Mouse (Mus musculus) intestine, postnatal 0 days (tissue): Measurements from ENCODE around the gene Gpr18. TPM values are rescaled to one million over a fixed set of nuclear protein-coding genes. Genes with fewer than 3 reads are reported as not detected.

Experiments
- ATAC-seq: fragments of 200-750 bp; cut with Nextera tagmentation; 2 replicates; pipeline ENCODE4 v1.8.0; 2017; ENCODE audit warnings: mild to moderate bottlenecking, moderate TSS enrichment, moderate library complexity
- H3K27ac ChIP-seq: fragments of 300-500 bp; sonication (generic); 2 replicates; pipeline ENCODE4 v1.5.1; 2014; ENCODE audit warnings: mild to moderate bottlenecking, low read depth, low read length, moderate library complexity
- H3K27me3 ChIP-seq: fragments of 300-500 bp; sonication (generic); replicated peaks from 2 replicates; pipeline ENCODE4 v1.6.1; 2014; ENCODE audit warnings: low read length, mixed read lengths; ENCODE audit not compliant: control insufficient read depth, insufficient read depth
- H3K36me3 ChIP-seq: fragments of 300-500 bp; sonication (generic); 2 replicates; pipeline ENCODE4 v1.6.1; 2014; ENCODE audit warnings: mild to moderate bottlenecking, moderate library complexity; ENCODE audit not compliant: control insufficient read depth, insufficient read depth
- H3K4me1 ChIP-seq: fragments of 300-500 bp; sonication (generic); replicated peaks from 2 replicates; pipeline ENCODE4 v1.6.1; 2014; ENCODE audit warnings: antibody characterized with exemption, low read length, mixed read lengths; ENCODE audit not compliant: control insufficient read depth, insufficient read depth
- H3K4me2 ChIP-seq: fragments of 300-500 bp; sonication (generic); replicated peaks from 2 replicates; pipeline ENCODE4 v1.6.1; 2014; ENCODE audit warnings: low read depth, mild to moderate bottlenecking, moderate library complexity
- H3K4me3 ChIP-seq: fragments of 300-500 bp; sonication (generic); 2 replicates; pipeline ENCODE4 v1.5.1; 2014; ENCODE audit warnings: low read depth, low read length
- H3K9ac ChIP-seq: fragments of 300-500 bp; sonication (generic); 2 replicates; pipeline ENCODE4 v1.6.1; 2014; ENCODE audit warnings: mild to moderate bottlenecking, low read depth, low read length
- H3K9me3 ChIP-seq: fragments of 300-500 bp; sonication (generic); 2 replicates; pipeline ENCODE4 v1.6.1; 2016; ENCODE audit warnings: mixed run types; ENCODE audit not compliant: control insufficient read depth
- CTCF ChIP-seq: sonication (generic); IDR thresholded peaks from 2 replicates; pipeline ENCODE4 v1.5.1; 2016; ENCODE audit warnings: low read depth, mild to moderate bottlenecking, control low read depth, antibody characterized with exemption, moderate library complexity
- WGBS: fragments of 180-500 bp; shearing (Covaris S2); extraction: QIAGEN DNeasy Blood & Tissue Kit; methylation state at CpG from one replicate; pipeline ENCODE4 v1.1.7; 2014; 5-methylcytosine and 5-hydroxymethylcytosine counted together
- polyA plus RNA-seq: library from polyadenylated mRNA; unstranded; fragments of >200 nt; fragmentation: Nextera tagmentation; extraction: Ambion mirVana; gene quantifications from 2 replicates; pipeline ENCODE4 v1.2.1, GENCODE M21; 2015

The Gpr18 gene
- polyA plus RNA-seq, 1 experiment from 2014 or later = 0.10 TPM

DNA sequence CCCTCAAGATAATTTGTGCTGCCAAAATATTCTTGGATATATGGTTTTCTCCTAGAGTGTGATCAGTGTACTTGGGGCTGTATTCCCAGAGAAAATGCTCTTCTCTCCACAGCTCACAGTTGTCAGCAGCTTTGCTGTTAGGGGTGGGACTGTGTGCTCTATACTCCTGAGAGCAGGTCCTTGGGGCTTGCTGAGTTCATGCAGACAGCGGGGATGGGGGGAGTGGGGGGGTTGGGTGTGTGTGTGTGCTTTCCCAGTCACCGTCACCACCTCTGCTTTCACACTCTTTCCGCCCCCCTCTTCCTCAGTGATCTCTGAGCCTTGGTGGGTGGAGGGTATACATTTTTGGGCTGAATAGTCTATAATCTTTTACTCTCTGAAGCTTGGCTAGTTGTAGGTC lies 16.5 kb downstream of the Gpr18 start:
- WGBS = 83% methylated on average over 3 of the region's 3 CpGs
- TF ChIP-seq CTCF = no peak

DNA sequence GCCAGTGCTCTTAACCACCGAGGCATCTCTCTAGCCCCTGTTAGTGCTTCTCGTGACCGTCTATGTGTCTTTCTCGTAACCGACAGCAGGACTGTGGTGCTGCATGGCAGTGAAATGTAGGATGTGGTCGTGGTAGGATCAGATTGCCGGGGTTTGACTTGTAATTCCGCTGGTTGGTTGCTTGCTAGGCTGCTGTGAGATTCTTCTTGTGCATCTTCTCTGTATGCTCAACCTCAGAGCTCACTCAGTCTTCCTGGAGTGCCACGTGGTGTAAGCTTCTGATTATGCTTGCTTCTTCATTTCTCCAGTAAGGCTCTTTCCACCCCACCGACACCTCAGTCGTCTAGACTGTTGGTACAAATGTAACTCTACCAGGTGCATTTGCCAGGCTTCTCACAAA lies 17.1 kb downstream of the Gpr18 start:
- H3K9me3 ChIP-seq = no peaks in the 10 kb centered on the region
- no peaks in the 10 kb centered on the region for H3K4me1 ChIP-seq
- ATAC-seq = no peak
- WGBS = 86% methylated on average over 11 of the region's 11 CpGs
- peaks cover 6% of the 10 kb centered on the region; the same call in 1 of the 2 replicates for H3K36me3 ChIP-seq
- H3K4me3 ChIP-seq = no peak overlapping the region
- H3K9ac ChIP-seq = no peak overlapping the region
- TF ChIP-seq CTCF = no peak
- H3K27ac ChIP-seq = no peak overlapping the region
- no peaks in the 10 kb centered on the region for H3K27me3 ChIP-seq
- no peak overlapping the region for H3K4me2 ChIP-seq

More for the DNA sequence above, 16.5 kb downstream of the Gpr18 start:
- no peak overlapping the region for H3K27ac ChIP-seq
- no peaks in the 10 kb centered on the region for H3K9me3 ChIP-seq
- no peak for ATAC-seq
- no peaks in the 10 kb centered on the region for H3K4me1 ChIP-seq
- peaks cover 6% of the 10 kb centered on the region; the same call in 1 of the 2 replicates for H3K36me3 ChIP-seq
- no peak overlapping the region for H3K4me2 ChIP-seq
- no peak overlapping the region for H3K4me3 ChIP-seq
- no peak overlapping the region for H3K9ac ChIP-seq
- no peaks in the 10 kb centered on the region for H3K27me3 ChIP-seq

DNA sequence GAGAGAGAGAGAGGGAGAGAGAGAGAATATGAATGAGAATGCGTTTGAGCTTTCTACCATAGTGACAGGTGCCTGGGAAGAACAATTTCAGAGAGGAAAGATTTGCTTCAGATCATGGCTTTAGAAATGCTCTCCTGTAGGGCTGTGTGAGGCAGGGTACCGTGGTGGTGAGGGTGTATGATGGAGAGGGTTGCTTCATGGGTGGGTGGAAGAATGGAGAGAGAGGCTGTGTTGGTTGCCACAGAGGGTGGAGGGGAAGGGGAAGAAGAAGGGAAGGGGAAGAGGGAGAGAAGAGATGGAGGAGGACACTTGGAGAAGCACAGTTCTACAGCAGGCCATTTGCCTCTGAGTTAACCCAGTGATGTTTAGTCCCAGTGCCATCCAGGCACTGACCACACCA lies 17.8 kb downstream of the Gpr18 start:
- ATAC-seq = no peak
- H3K36me3 ChIP-seq = peaks cover 6% of the 10 kb centered on the region; the same call in 1 of the 2 replicates
- TF ChIP-seq CTCF = no peak
- H3K4me3 ChIP-seq = no peak overlapping the region
- no peak overlapping the region for H3K9ac ChIP-seq
- H3K27ac ChIP-seq = no peak overlapping the region
- no peaks in the 10 kb centered on the region for H3K9me3 ChIP-seq
- H3K4me1 ChIP-seq = no peaks in the 10 kb centered on the region
- no peaks in the 10 kb centered on the region for H3K27me3 ChIP-seq
- WGBS = 90% methylated on average over 2 of the region's 2 CpGs
- no peak overlapping the region for H3K4me2 ChIP-seq

DNA sequence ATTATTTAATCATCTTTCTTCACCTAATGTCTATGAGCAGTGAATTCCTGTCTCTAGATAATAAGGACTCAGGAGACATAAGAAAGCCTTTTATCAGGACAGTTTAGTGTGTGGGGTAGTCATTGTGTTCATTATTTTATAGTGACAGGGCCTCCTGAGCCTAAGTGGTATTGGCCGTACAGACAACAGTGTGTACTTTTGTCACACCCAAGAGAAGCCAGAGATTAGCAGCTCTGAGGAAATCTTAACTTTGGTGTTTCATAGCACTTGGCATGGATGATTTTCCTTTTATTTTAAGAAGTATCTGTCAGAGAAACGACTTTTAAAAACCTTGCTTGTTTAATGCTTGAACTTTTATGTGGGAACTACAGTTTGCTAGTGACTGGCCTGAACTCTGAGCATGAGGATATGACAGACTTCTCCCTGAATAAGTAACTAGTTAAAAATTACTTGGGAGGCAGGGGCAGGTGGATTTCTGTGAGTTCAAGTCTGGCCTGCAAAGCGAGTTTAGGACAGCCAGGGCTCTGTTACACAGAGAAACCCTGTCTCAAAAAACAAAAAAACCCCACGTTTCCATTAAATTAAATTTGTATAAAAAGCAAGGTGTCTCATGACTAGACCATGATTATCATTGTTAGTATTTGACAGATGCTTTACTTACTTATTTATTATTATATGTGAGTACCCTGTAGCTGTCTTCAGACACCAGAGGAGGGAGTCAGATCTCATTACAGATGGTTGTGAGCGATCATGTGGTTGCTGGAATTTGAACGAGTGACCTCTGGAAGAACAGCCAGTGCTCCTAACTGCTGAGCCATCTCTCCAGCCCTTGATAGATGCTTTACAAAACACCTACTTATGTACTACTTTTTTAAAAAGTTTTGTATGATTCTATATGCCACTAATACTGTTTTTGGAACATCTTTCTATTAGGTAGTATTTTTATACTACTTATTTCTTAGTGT lies 19.2 kb downstream of the Gpr18 start:
- no peak overlapping the region for H3K9ac ChIP-seq
- ATAC-seq = no peak
- peaks cover 3% of the 10 kb centered on the region; the same call in 1 of the 2 replicates for H3K36me3 ChIP-seq
- no peak overlapping the region for H3K4me2 ChIP-seq
- H3K27me3 ChIP-seq = no peaks in the 10 kb centered on the region
- H3K27ac ChIP-seq = no peak overlapping the region
- 41% methylated on average over 6 of the region's 6 CpGs for WGBS
- no peaks in the 10 kb centered on the region for H3K4me1 ChIP-seq
- H3K4me3 ChIP-seq = no peak overlapping the region
- no peaks in the 10 kb centered on the region for H3K9me3 ChIP-seq
- 0 out of 2 replicates have a peak, but pooled peaks have one; percentile 5 for TF ChIP-seq CTCF

DNA sequence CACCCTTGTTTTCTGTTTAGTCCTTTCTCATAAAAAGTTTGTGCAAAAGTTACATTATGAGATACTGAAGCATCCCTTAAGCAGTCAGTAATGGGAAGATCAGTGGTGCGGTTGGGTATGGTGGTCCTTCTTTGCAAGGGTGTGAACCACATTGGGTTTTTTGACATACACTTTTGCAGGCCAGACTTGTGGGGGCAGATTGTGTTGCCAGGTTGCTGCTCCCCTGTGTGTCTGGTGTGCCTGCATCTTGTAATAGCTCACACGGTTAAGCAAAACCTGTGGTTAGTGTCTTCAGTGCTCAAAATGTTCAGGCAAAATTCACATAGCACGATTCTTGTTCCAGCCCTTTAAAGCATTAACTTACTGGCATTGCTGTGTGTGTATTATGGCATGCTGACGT lies 20.3 kb downstream of the Gpr18 start:
- Histone ChIP-seq H3K27me3 (no peaks in the 10 kb centered on the region), H3K9me3 (no peaks in the 10 kb centered on the region), H3K4me3 (no peak overlapping the region), H3K4me2 (no peak overlapping the region), H3K9ac (no peak overlapping the region), H3K27ac (no peak overlapping the region), H3K4me1 (no peaks in the 10 kb centered on the region), H3K36me3 (no peaks in the 10 kb centered on the region; the same call in 1 of the 2 replicates)
- no peak for ATAC-seq
- no peak for TF ChIP-seq CTCF
- 80% methylated on average over 4 of the region's 4 CpGs for WGBS

DNA sequence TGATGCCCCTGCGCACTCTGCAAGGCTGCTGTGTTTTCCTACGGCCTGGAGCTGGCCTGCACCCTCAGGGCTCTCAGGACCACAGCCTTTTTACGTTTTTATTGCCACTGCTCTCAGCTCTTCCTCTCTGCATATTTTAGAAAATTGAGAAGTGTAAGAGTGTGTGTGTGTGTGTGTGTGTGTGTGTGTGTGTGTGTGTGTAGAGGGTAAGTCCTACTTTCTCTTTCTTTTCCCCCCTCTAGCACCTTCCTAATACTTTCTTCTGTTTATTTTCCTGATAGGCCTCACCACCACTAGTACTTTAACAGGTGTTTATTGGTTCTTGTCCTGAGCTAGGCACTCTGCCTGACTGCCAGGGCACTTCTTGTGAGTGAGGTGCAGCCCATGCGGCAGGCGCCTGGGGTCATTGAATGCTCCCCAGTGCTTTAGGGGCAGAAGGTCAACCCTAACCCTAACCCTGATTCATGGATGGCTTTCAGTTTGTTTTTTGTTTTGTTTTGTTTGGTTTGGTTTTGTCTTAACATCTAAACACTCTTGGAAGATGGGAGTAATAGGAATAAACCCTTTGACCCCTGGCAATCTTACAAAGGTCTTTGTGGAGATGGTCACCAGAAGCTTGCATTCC lies 21.0 kb downstream of the Gpr18 start:
- ATAC-seq = no peak
- Histone ChIP-seq H3K4me1 (no peaks in the 10 kb centered on the region), H3K27me3 (no peaks in the 10 kb centered on the region), H3K9ac (no peak overlapping the region), H3K4me3 (no peak overlapping the region), H3K9me3 (no peaks in the 10 kb centered on the region), H3K4me2 (no peak overlapping the region), H3K27ac (no peak overlapping the region), H3K36me3 (no peaks in the 10 kb centered on the region; the same call in 1 of the 2 replicates)
- TF ChIP-seq CTCF = no peak
- 67% methylated on average over 5 of the region's 5 CpGs for WGBS
